Mouse (Mus musculus): ENCODE data around the gene F3. TPM values are rescaled to one million over a fixed set of nuclear protein-coding genes. Genes with fewer than 3 reads are reported as not detected.

The F3 gene
- polyA plus RNA-seq, 1 experiment from 2014 or later: 8.9 TPM

- no peak for ATAC-seq (replicated peaks; ENCODE audit: extremely low read depth, insufficient read depth, low FRiP score)
- no peak overlapping the region for H3K4me2 ChIP-seq (ENCODE audit: low read depth, low read length)
- no peak overlapping the region for H3K9ac ChIP-seq (ENCODE audit: low read length)
Measured at GRCm38 (mm10) chr3:121715336-121715735, 8.0 kb upstream of the F3 start.

GRCm38 (mm10) chr3:121715741-121716459, 7.4 kb upstream of the F3 start:
- H3K4me3 ChIP-seq (ENCODE audit: low read length): no peak overlapping the region
- no peak overlapping the region for H3K9ac ChIP-seq (ENCODE audit: low read length)
- no peak overlapping the region for H3K27ac ChIP-seq (ENCODE audit: low read length)
- H3K4me1 ChIP-seq (ENCODE audit: control insufficient read depth, insufficient read depth, low read length): peaks cover 15% of the 10 kb centered on the region
- no peak overlapping the region for H3K4me2 ChIP-seq (ENCODE audit: low read depth, low read length)
- 61% methylated on average over 6 of the region's 6 CpGs for WGBS
- no peaks in the 10 kb centered on the region for H3K36me3 ChIP-seq (ENCODE audit: control insufficient read depth, insufficient read depth)
- ATAC-seq (replicated peaks; ENCODE audit: extremely low read depth, insufficient read depth, low FRiP score): no peak
- H3K27me3 ChIP-seq (ENCODE audit: control insufficient read depth, insufficient read depth, low read length): no peaks in the 10 kb centered on the region
- no peaks in the 10 kb centered on the region for H3K9me3 ChIP-seq (replicated peaks; ENCODE audit: control insufficient read depth, low read length)

More at GRCm38 (mm10) chr3:121715336-121715735, 8.0 kb upstream of the F3 start:
- H3K27me3 ChIP-seq (ENCODE audit: control insufficient read depth, insufficient read depth, low read length): no peaks in the 10 kb centered on the region
- peaks cover 18% of the 10 kb centered on the region for H3K4me1 ChIP-seq (ENCODE audit: control insufficient read depth, insufficient read depth, low read length)
- H3K4me3 ChIP-seq (ENCODE audit: low read length): no peak overlapping the region
- no peak overlapping the region for H3K27ac ChIP-seq (ENCODE audit: low read length)
- H3K36me3 ChIP-seq (ENCODE audit: control insufficient read depth, insufficient read depth): no peaks in the 10 kb centered on the region
- H3K9me3 ChIP-seq (replicated peaks; ENCODE audit: control insufficient read depth, low read length): no peaks in the 10 kb centered on the region

GRCm38 (mm10) chr3:121716480-121716879, 6.9 kb upstream of the F3 start:
- no peak overlapping the region for H3K4me2 ChIP-seq (ENCODE audit: low read depth, low read length)
- H3K36me3 ChIP-seq (ENCODE audit: control insufficient read depth, insufficient read depth): no peaks in the 10 kb centered on the region
- H3K4me1 ChIP-seq (ENCODE audit: control insufficient read depth, insufficient read depth, low read length): peaks cover 12% of the 10 kb centered on the region
- no peak overlapping the region for H3K9ac ChIP-seq (ENCODE audit: low read length)
- no peaks in the 10 kb centered on the region for H3K27me3 ChIP-seq (ENCODE audit: control insufficient read depth, insufficient read depth, low read length)
- WGBS: 76% methylated on average over 5 of the region's 5 CpGs
- no peak overlapping the region for H3K4me3 ChIP-seq (ENCODE audit: low read length)
- H3K27ac ChIP-seq (ENCODE audit: low read length): no peak overlapping the region
- no peaks in the 10 kb centered on the region for H3K9me3 ChIP-seq (replicated peaks; ENCODE audit: control insufficient read depth, low read length)
- ATAC-seq (replicated peaks; ENCODE audit: extremely low read depth, insufficient read depth, low FRiP score): no peak

GRCm38 (mm10) chr3:121718679-121719078, 4.7 kb upstream of the F3 start:
- no peak overlapping the region for H3K9ac ChIP-seq (ENCODE audit: low read length)
- H3K4me1 ChIP-seq (ENCODE audit: control insufficient read depth, insufficient read depth, low read length): peaks cover 14% of the 10 kb centered on the region
- no peaks in the 10 kb centered on the region for H3K9me3 ChIP-seq (replicated peaks; ENCODE audit: control insufficient read depth, low read length)
- H3K36me3 ChIP-seq (ENCODE audit: control insufficient read depth, insufficient read depth): no peaks in the 10 kb centered on the region
- no peak overlapping the region for H3K4me3 ChIP-seq (ENCODE audit: low read length)
- 71% methylated on average over 8 of the region's 8 CpGs for WGBS
- no peak for ATAC-seq (replicated peaks; ENCODE audit: extremely low read depth, insufficient read depth, low FRiP score)
- H3K27me3 ChIP-seq (ENCODE audit: control insufficient read depth, insufficient read depth, low read length): no peaks in the 10 kb centered on the region
- no peak overlapping the region for H3K4me2 ChIP-seq (ENCODE audit: low read depth, low read length)
- no peak overlapping the region for H3K27ac ChIP-seq (ENCODE audit: low read length)

GRCm38 (mm10) chr3:121719701-121720100, 3.6 kb upstream of the F3 start:
- 78% methylated on average over 3 of the region's 3 CpGs for WGBS
- H3K4me1 ChIP-seq (ENCODE audit: control insufficient read depth, insufficient read depth, low read length): peaks cover 17% of the 10 kb centered on the region
- H3K27me3 ChIP-seq (ENCODE audit: control insufficient read depth, insufficient read depth, low read length): no peaks in the 10 kb centered on the region
- no peak for ATAC-seq (replicated peaks; ENCODE audit: extremely low read depth, insufficient read depth, low FRiP score)
- H3K4me2 ChIP-seq (ENCODE audit: low read depth, low read length): no peak overlapping the region
- no peak overlapping the region for H3K9ac ChIP-seq (ENCODE audit: low read length)
- H3K9me3 ChIP-seq (replicated peaks; ENCODE audit: control insufficient read depth, low read length): no peaks in the 10 kb centered on the region
- H3K27ac ChIP-seq (ENCODE audit: low read length): no peak overlapping the region
- H3K4me3 ChIP-seq (ENCODE audit: low read length): no peak overlapping the region
- H3K36me3 ChIP-seq (ENCODE audit: control insufficient read depth, insufficient read depth): no peaks in the 10 kb centered on the region

GRCm38 (mm10) chr3:121720801-121721690, 2.3 kb upstream of the F3 start:
- Histone ChIP-seq H3K4me2 (ENCODE audit: low read depth, low read length) (peak overlapping the region; percentile 22; the same call in 1 of the 2 replicates), H3K4me1 (ENCODE audit: control insufficient read depth, insufficient read depth, low read length) (peaks cover 17% of the 10 kb centered on the region), H3K27me3 (ENCODE audit: control insufficient read depth, insufficient read depth, low read length) (no peaks in the 10 kb centered on the region), H3K9ac (ENCODE audit: low read length) (no peak overlapping the region), H3K4me3 (ENCODE audit: low read length) (no peak overlapping the region), H3K9me3 (replicated peaks; ENCODE audit: control insufficient read depth, low read length) (no peaks in the 10 kb centered on the region), H3K36me3 (ENCODE audit: control insufficient read depth, insufficient read depth) (no peaks in the 10 kb centered on the region), H3K27ac (ENCODE audit: low read length) (no peak overlapping the region)
- ATAC-seq (replicated peaks; ENCODE audit: extremely low read depth, insufficient read depth, low FRiP score): no peak
- WGBS: 50% methylated on average over 14 of the region's 14 CpGs

- Histone ChIP-seq H3K4me2 (ENCODE audit: low read depth, low read length) (peak overlapping the region; percentile 22; the same call in 1 of the 2 replicates), H3K9ac (ENCODE audit: low read length) (no peak overlapping the region), H3K4me1 (ENCODE audit: control insufficient read depth, insufficient read depth, low read length) (peaks cover 17% of the 10 kb centered on the region), H3K4me3 (ENCODE audit: low read length) (no peak overlapping the region), H3K27ac (ENCODE audit: low read length) (no peak overlapping the region), H3K36me3 (ENCODE audit: control insufficient read depth, insufficient read depth) (no peaks in the 10 kb centered on the region), H3K9me3 (replicated peaks; ENCODE audit: control insufficient read depth, low read length) (no peaks in the 10 kb centered on the region), H3K27me3 (ENCODE audit: control insufficient read depth, insufficient read depth, low read length) (no peaks in the 10 kb centered on the region)
- no peak for ATAC-seq (replicated peaks; ENCODE audit: extremely low read depth, insufficient read depth, low FRiP score)
- WGBS: 66% methylated on average over 7 of the region's 7 CpGs
Measured at GRCm38 (mm10) chr3:121721691-121722070, 1.7 kb upstream of the F3 start.

- H3K27ac ChIP-seq (ENCODE audit: low read length): no peak overlapping the region
- no peaks in the 10 kb centered on the region for H3K27me3 ChIP-seq (ENCODE audit: control insufficient read depth, insufficient read depth, low read length)
- peak overlapping the region; percentile 80 for H3K9ac ChIP-seq (ENCODE audit: low read length)
- H3K4me3 ChIP-seq (ENCODE audit: low read length): peak overlapping the region; percentile 77
- no peak for ATAC-seq (replicated peaks; ENCODE audit: extremely low read depth, insufficient read depth, low FRiP score)
- no peaks in the 10 kb centered on the region for H3K9me3 ChIP-seq (replicated peaks; ENCODE audit: control insufficient read depth, low read length)
- H3K36me3 ChIP-seq (ENCODE audit: control insufficient read depth, insufficient read depth): no peaks in the 10 kb centered on the region
- H3K4me2 ChIP-seq (ENCODE audit: low read depth, low read length): peak overlapping the region; percentile 90
- 5% methylated on average over 20 of the region's 20 CpGs for WGBS
- peaks cover 17% of the 10 kb centered on the region for H3K4me1 ChIP-seq (ENCODE audit: control insufficient read depth, insufficient read depth, low read length)
Measured at GRCm38 (mm10) chr3:121723968-121724524, 709 bp downstream of the F3 start.

GRCm38 (mm10) chr3:121724553-121724952, 1.2 kb downstream of the F3 start:
- H3K9ac ChIP-seq (ENCODE audit: low read length): peak overlapping the region; percentile 80; the same call in 1 of the 2 replicates
- H3K27me3 ChIP-seq (ENCODE audit: control insufficient read depth, insufficient read depth, low read length): no peaks in the 10 kb centered on the region
- no peak for ATAC-seq (replicated peaks; ENCODE audit: extremely low read depth, insufficient read depth, low FRiP score)
- no peaks in the 10 kb centered on the region for H3K9me3 ChIP-seq (replicated peaks; ENCODE audit: control insufficient read depth, low read length)
- H3K4me2 ChIP-seq (ENCODE audit: low read depth, low read length): peak overlapping the region; percentile 90
- H3K4me3 ChIP-seq (ENCODE audit: low read length): peak overlapping the region; percentile 77
- H3K36me3 ChIP-seq (ENCODE audit: control insufficient read depth, insufficient read depth): no peaks in the 10 kb centered on the region
- H3K27ac ChIP-seq (ENCODE audit: low read length): no peak overlapping the region
- H3K4me1 ChIP-seq (ENCODE audit: control insufficient read depth, insufficient read depth, low read length): peaks cover 17% of the 10 kb centered on the region
- 28% methylated on average over 12 of the region's 12 CpGs for WGBS
